Mouse (Mus musculus): ENCODE measurements around the gene Ndufb8.

DNA sequence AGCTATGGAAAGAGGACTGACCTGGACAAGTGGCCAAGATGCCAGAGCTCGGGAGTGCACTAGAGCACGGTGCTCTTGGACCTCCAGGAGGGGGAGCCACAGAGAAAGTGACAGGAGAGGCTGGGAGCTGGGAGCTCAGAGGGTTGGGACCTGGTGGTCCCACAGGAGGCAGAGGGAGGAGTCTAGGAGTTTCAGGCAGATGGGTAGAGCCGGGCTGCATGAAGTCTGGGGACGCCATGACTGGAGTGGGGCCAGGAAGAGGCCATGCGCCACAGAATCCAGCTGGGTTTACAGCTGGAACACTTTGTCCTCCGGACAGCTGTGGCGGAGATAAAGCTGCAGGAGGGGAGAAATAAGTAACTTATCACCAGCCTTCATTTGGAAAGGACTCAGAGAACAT, 36.1 kb downstream of the Ndufb8 start:
- TF ChIP-seq CTCF (IDR thresholded peaks at IDR 0.05; ENCODE audit: extremely low read depth, insufficient read length, insufficient replicate concordance, low read depth, low read length) (no peak), POLR2A (IDR thresholded peaks at IDR 0.05; ENCODE audit: low read depth, low read length) (no peak)
